Mouse (Mus musculus): ENCODE measurements around the gene Zfp512b. TPM values are rescaled to one million over a fixed set of nuclear protein-coding genes. Genes with fewer than 3 reads are reported as not detected.

Gene Zfp512b
- total and polyA plus RNA-seq, 2 experiments from 2014 or later: 62.3 to 75.6 TPM

DNA sequence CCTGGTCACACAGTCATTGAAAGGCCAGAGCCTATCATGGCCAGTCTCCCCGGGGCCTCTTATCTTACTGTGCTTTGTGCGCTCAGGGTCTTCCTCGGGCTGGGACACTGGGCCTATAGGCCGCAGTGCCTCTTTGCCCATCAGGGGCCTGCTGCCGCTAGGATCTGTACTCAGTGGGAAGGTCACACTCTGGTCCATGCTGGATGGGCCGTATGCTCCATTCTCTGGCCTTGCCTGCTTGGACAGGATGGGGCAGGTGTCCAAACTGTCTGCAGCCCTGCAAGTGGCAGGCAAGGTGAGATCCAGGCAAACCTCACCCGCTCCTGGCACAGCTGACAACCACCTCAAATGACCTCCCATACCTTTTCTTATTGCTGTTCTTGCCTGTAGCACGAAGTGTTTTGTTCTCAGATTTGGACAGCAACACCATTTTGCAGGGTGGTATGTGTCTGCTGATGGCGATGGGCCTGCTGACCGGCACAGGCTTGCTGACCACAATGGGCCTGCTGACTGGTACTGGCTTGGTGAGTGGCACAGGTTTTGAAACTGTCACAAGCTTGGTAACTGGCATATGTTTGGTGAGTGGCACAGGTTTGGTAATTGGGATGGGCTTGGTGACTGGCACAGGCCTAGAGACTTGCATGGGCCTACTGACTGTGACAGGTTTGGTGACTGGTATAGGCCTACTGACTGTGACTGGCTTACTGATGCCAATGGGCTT, 3.4 kb downstream of the Zfp512b start:
- WGBS: 96% methylated on average over 10 of the region's 10 CpGs
- Histone ChIP-seq H3K4me2 (ENCODE audit: low read depth) (no peak overlapping the region), H3K9me3 (ENCODE audit: low read length) (no peaks in the 10 kb centered on the region), H3K4me1 (ENCODE audit: insufficient read depth) (peaks cover 16% of the 10 kb centered on the region), H3K36me3 (ENCODE audit: insufficient read depth) (peaks cover 65% of the 10 kb centered on the region), H3K4me3 (ENCODE audit: low read depth, low read length) (no peak overlapping the region), H3K9ac (no peak overlapping the region), H3K27me3 (ENCODE audit: insufficient read depth, low read length) (no peaks in the 10 kb centered on the region), H3K27ac (ENCODE audit: low read depth, low read length) (no peak overlapping the region)
- TF ChIP-seq CTCF (IDR thresholded peaks at IDR 0.05; ENCODE audit: low read depth): no peak
- ATAC-seq: no peak
- DNase-seq: no peak

DNA sequence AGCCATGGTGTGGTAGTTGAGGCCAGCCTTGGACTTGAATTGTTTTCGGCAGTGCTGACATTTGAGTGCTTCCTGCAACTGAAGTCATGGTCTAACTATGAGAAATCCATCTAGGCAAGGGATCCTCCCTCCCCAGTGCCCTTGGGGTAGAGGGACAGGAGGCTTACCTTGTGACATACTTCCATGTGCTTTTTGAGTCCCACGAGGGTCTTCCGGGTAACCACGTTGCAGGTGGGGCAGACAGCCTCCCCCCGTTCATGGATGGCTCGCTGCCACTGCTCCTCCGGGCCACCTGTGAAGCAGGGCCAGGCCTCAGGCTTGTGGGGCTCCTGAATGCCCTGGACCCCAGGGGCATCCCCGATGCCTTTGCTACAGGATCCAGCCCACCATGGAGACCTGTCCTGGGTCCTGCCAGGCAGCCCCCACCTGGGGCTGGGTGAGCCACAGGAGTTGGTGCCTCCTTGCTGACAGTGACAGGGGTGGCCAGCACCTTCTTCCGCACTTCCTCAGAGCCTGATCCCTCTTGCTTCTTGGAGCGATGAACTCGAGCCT, 4.3 kb downstream of the Zfp512b start:
- no peak for ATAC-seq
- no peak overlapping the region for H3K4me2 ChIP-seq (ENCODE audit: low read depth)
- H3K27me3 ChIP-seq (ENCODE audit: insufficient read depth, low read length): no peaks in the 10 kb centered on the region
- no peak for TF ChIP-seq CTCF (IDR thresholded peaks at IDR 0.05; ENCODE audit: low read depth)
- WGBS: 91% methylated on average over 11 of the region's 11 CpGs
- no peak overlapping the region for H3K27ac ChIP-seq (ENCODE audit: low read depth, low read length)
- peaks cover 74% of the 10 kb centered on the region for H3K36me3 ChIP-seq (ENCODE audit: insufficient read depth)
- H3K9me3 ChIP-seq (ENCODE audit: low read length): no peaks in the 10 kb centered on the region
- no peak overlapping the region for H3K9ac ChIP-seq
- DNase-seq: no peak
- peaks cover 16% of the 10 kb centered on the region for H3K4me1 ChIP-seq (ENCODE audit: insufficient read depth)
- H3K4me3 ChIP-seq (ENCODE audit: low read depth, low read length): no peak overlapping the region

DNA sequence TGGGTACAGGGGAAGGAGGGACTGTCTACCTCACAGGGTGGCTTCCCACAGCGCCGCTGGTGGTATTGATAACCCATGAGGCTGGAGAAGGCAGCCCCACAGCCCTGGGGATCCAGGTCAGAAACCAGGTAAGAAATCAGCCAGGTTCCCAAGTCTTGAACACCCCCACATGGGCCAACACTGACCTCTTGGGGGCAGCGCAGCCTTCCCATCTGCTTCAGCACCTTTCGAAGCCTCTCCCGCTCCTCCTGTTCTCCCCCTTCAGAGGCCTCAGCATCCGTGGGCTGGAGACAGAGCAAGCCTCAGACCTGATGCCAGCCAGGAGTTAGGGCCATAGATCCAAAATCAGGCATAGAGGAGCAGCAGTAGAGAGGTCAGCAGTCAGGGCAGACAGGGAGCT, 4.8 kb downstream of the Zfp512b start:
- Histone ChIP-seq H3K36me3 (ENCODE audit: insufficient read depth) (peaks cover 79% of the 10 kb centered on the region), H3K9me3 (ENCODE audit: low read length) (no peaks in the 10 kb centered on the region), H3K9ac (no peak overlapping the region), H3K27me3 (ENCODE audit: insufficient read depth, low read length) (no peaks in the 10 kb centered on the region), H3K27ac (ENCODE audit: low read depth, low read length) (no peak overlapping the region), H3K4me1 (ENCODE audit: insufficient read depth) (peaks cover 12% of the 10 kb centered on the region), H3K4me2 (ENCODE audit: low read depth) (no peak overlapping the region), H3K4me3 (ENCODE audit: low read depth, low read length) (no peak overlapping the region)
- ATAC-seq: no peak
- 80% methylated on average over 6 of the region's 6 CpGs for WGBS
- DNase-seq: no peak
- TF ChIP-seq CTCF (IDR thresholded peaks at IDR 0.05; ENCODE audit: low read depth): peak; percentile 2; the same call in 1 of the 2 replicates

DNA sequence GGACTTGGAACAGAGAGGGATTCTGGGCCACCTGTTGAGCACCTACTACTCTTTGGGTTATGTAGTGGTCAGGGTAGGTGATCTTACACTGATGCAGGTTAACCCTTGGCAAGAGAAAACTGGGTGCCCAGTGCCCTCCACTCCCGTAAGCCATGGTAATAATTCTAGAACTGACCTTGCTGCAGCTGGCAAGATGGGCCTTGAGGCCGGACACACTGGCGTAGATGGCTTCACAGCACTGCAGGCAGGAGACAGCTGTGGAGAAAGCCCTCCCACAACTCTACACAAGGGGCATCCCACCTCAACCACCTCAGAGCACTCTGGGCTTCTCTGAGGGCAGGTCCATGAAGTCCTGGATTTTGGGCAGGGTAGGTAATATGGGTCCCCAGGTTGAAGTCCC, 6.5 kb downstream of the Zfp512b start:
- H3K9ac ChIP-seq: no peak overlapping the region
- DNase-seq (no peak), ATAC-seq (no peak)
- no peaks in the 10 kb centered on the region for H3K9me3 ChIP-seq (ENCODE audit: low read length)
- H3K27me3 ChIP-seq (ENCODE audit: insufficient read depth, low read length): no peaks in the 10 kb centered on the region
- H3K4me1 ChIP-seq (ENCODE audit: insufficient read depth): peaks cover 6% of the 10 kb centered on the region
- no peak for TF ChIP-seq CTCF (IDR thresholded peaks at IDR 0.05; ENCODE audit: low read depth)
- WGBS: 92% methylated on average over 3 of the region's 3 CpGs
- no peak overlapping the region for H3K4me2 ChIP-seq (ENCODE audit: low read depth)
- H3K36me3 ChIP-seq (ENCODE audit: insufficient read depth): peaks cover 79% of the 10 kb centered on the region
- H3K4me3 ChIP-seq (ENCODE audit: low read depth, low read length): no peak overlapping the region
- no peak overlapping the region for H3K27ac ChIP-seq (ENCODE audit: low read depth, low read length)

DNA sequence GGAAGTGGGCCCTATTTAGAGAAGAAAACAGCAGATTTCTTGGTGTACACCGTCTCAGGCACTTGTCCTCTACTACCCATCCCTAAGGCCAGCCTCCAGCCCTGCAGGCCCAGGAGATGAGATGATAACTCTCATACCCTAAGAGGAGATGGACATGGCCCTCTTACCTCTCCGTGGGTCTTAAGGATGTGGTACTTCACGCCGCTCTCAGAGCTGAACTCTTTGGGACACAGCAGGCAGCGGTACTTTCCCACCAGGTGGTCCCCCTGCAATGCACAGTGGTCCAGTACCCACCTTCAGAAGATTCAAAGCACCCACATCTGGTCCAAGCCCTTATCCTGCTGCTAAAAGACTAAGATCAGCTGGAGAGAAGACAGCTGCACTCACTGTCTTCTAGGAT, 7.1 kb downstream of the Zfp512b start:
- Histone ChIP-seq H3K9ac (no peak overlapping the region), H3K4me3 (ENCODE audit: low read depth, low read length) (no peak overlapping the region), H3K27ac (ENCODE audit: low read depth, low read length) (no peak overlapping the region), H3K4me2 (ENCODE audit: low read depth) (no peak overlapping the region), H3K4me1 (ENCODE audit: insufficient read depth) (peaks cover 3% of the 10 kb centered on the region), H3K27me3 (ENCODE audit: insufficient read depth, low read length) (no peaks in the 10 kb centered on the region), H3K9me3 (ENCODE audit: low read length) (no peaks in the 10 kb centered on the region), H3K36me3 (ENCODE audit: insufficient read depth) (peaks cover 77% of the 10 kb centered on the region)
- 95% methylated on average over 5 of the region's 5 CpGs for WGBS
- no peak for ATAC-seq
- TF ChIP-seq CTCF (IDR thresholded peaks at IDR 0.05; ENCODE audit: low read depth): no peak
- DNase-seq: no peak

DNA sequence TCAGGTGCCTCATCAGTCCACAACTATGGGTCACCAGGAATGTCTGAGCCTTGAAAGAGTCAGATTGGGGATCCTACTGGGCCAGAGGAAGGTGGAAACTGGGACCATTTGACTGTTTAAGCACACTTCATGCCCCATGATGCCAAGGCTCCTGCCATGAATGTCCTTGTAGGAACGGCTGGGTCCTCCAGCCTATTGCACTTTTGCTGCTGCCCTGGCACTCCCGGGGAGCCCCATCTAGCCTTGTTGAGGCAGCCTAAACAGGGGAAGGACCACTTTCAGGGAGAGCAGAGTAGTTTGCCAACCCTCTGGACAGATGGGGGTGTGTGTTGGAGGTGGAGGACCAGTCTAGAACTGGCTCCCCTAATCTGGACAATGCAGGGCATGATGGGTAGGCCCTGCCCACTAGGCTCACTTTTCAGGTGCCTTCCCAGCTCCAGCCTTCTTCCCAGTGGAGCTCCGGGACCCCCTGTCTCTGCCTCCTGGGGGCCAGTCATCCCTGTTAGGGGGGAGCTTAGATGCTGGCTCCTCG, 8.1 kb downstream of the Zfp512b start, which contains the start of gene Uckl1:
TSS of gene Uckl1 (minus strand) at position 482 of the 532 bp plus-strand sequence.
- H3K27ac ChIP-seq (ENCODE audit: low read depth, low read length): no peak within 1 kb of the TSS
- ATAC-seq: no peak
- TF ChIP-seq CTCF (IDR thresholded peaks at IDR 0.05; ENCODE audit: low read depth): no peak
- no peaks in the 10 kb centered on the region for H3K27me3 ChIP-seq (ENCODE audit: insufficient read depth, low read length)
- no peaks in the 10 kb centered on the region for H3K9me3 ChIP-seq (ENCODE audit: low read length)
- H3K9ac ChIP-seq: no peak within 1 kb of the TSS
- WGBS: 95% methylated on average over 4 of the region's 4 CpGs
- DNase-seq: no peak
- peaks cover 9% of the 10 kb centered on the region; the same call in 1 of the 2 replicates for H3K4me1 ChIP-seq (ENCODE audit: insufficient read depth)
- H3K4me2 ChIP-seq (ENCODE audit: low read depth): no peak within 1 kb of the TSS
- H3K36me3 ChIP-seq (ENCODE audit: insufficient read depth): peaks cover 67% of the 10 kb centered on the region
- no peak within 1 kb of the TSS for H3K4me3 ChIP-seq (ENCODE audit: low read depth, low read length)

Measured in forebrain, postnatal 0 days (tissue).